In the genomic region with DNA sequence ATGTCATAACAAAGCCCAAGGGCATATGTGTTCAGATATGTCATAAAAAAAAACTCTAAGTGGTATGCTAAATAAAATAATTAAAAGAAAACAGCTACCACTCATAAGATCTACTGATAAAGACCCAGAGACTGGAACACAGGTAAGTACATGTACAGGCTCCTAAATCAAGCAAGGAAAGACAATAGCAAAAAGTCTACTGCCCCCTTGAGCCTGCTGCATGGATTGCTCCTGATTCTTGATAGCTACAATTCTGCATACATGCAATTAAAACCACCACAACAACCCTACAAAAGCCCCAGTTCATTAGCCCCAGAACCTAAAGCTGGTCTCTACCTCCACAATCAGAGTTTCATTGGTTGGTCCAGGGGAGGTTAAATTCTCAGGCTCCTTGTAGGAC, we compare ENCODE assay signal across 9 mouse cellular contexts.
DNase-seq lines count a peak whose midpoint lies in the region; ATAC-seq and TF ChIP-seq lines count a peak whose summit lies in the region.
"Had no signal": no experiment of that assay in that cellular context is flagged by ENCODE, and none has a peak within 500 bp of the region (broad histone marks: within the 10 kb centered on the region; RNA-seq: fewer than 3 reads in every experiment).

No protein-coding gene starts in this region.

- DNase-seq in gastrocnemius, adult 2 months: no peak
- DNase-seq in gastrocnemius, postnatal 14 days: no peak
- peak; percentile 6 for DNase-seq in retina, adult 2 months (ENCODE audit: low read depth, low spot score)
- DNase-seq in retina, postnatal 1 day: no peak
- DNase-seq in c-Kit-positive CD71-positive TER-119-positive erythroid progenitor cells, embryonic 14.5 days (ENCODE audit: low spot score): peak; percentile 1
- peak; percentile 45 for DNase-seq in lung, postnatal 14 days
- no peak for DNase-seq in midbrain, embryonic 14.5 days

- H3K9ac ChIP-seq in midbrain, embryonic 14.5 days (replicated peaks; ENCODE audit: low read length): no peak overlapping the region
- no peak overlapping the region for H3K9ac ChIP-seq in hindbrain, embryonic 16.5 days (ENCODE audit: low read depth, low read length)
- H3K9ac ChIP-seq: embryonic facial prominence, embryonic 15.5 days had no signal

- H3K27ac ChIP-seq in gastrocnemius, adult 2 months: no peak overlapping the region
- no peak overlapping the region for H3K27ac ChIP-seq in midbrain, embryonic 14.5 days (replicated peaks; ENCODE audit: low read depth, low read length)
- H3K27ac ChIP-seq in hindbrain, embryonic 16.5 days (ENCODE audit: low read depth, low read length): no peak overlapping the region
- H3K27ac ChIP-seq: embryonic facial prominence, embryonic 15.5 days had no signal

- H3K36me3 ChIP-seq in midbrain, embryonic 14.5 days (ENCODE audit: control insufficient read depth, insufficient read depth, low read length): no peaks in the 10 kb centered on the region
- no peaks in the 10 kb centered on the region for H3K36me3 ChIP-seq in hindbrain, embryonic 16.5 days (ENCODE audit: control insufficient read depth, insufficient read depth, low read length)
- H3K36me3 ChIP-seq: embryonic facial prominence, embryonic 15.5 days had no signal

- ATAC-seq in midbrain, embryonic 14.5 days (ENCODE audit: low FRiP score, low TSS enrichment): no peak
- no peak for ATAC-seq in hindbrain, embryonic 16.5 days

- intact Hi-C loops in gastrocnemius, adult 2 months (cut with DNase I): loop anchor here (1.0 kb wide), 1 partner anchor 124 kb away; no protein-coding TSS in a partner anchor
- intact Hi-C loops in gastrocnemius, postnatal 14 days (cut with DNase I; ENCODE audit: low total_unique reads): loop anchor here (2.0 kb wide), 1 partner anchor 121 kb away; no protein-coding TSS in a partner anchor

- peak; percentile 68 for TF ChIP-seq CTCF in gastrocnemius, adult 2 months (IDR thresholded peaks at IDR 0.05)

- H3K9me3 ChIP-seq in midbrain, embryonic 14.5 days (ENCODE audit: control insufficient read depth, low read length): no peaks in the 10 kb centered on the region
- no peaks in the 10 kb centered on the region for H3K9me3 ChIP-seq in hindbrain, embryonic 16.5 days (ENCODE audit: control insufficient read depth, low read length)
- H3K9me3 ChIP-seq: embryonic facial prominence, embryonic 15.5 days had no signal

- H3K4me3 ChIP-seq in gastrocnemius, adult 2 months: no peak overlapping the region
- H3K4me3 ChIP-seq in midbrain, embryonic 14.5 days (replicated peaks; ENCODE audit: low read depth, low read length): no peak overlapping the region
- H3K4me3 ChIP-seq in hindbrain, embryonic 16.5 days (ENCODE audit: low read length): no peak overlapping the region
- H3K4me3 ChIP-seq: embryonic facial prominence, embryonic 15.5 days had no signal

- H3K4me1 ChIP-seq in midbrain, embryonic 14.5 days (ENCODE audit: control insufficient read depth, insufficient read depth, low read length): no peaks in the 10 kb centered on the region
- no peaks in the 10 kb centered on the region for H3K4me1 ChIP-seq in hindbrain, embryonic 16.5 days (ENCODE audit: control insufficient read depth, insufficient read depth, low read depth, low read length)
- H3K4me1 ChIP-seq: embryonic facial prominence, embryonic 15.5 days had no signal

- no peaks in the 10 kb centered on the region for H3K27me3 ChIP-seq in midbrain, embryonic 14.5 days (ENCODE audit: control insufficient read depth, insufficient read depth, low read length)
- no peaks in the 10 kb centered on the region for H3K27me3 ChIP-seq in hindbrain, embryonic 16.5 days (replicated peaks; ENCODE audit: control insufficient read depth, insufficient read depth, low read length)

- H3K4me2 ChIP-seq in midbrain, embryonic 14.5 days (ENCODE audit: low read length): no peak overlapping the region
- no peak overlapping the region for H3K4me2 ChIP-seq in hindbrain, embryonic 16.5 days (ENCODE audit: low read length)
- H3K4me2 ChIP-seq: embryonic facial prominence, embryonic 15.5 days had no signal

Comparison
In these comparisons a context has a peak if more than half of its experiments do, and no peak if none do; other contexts are left out.
1. DNase-seq: peak in retina, adult 2 months (single experiment), c-Kit-positive CD71-positive TER-119-positive erythroid progenitor cells, embryonic 14.5 days (single experiment) and lung, postnatal 14 days (single experiment); none in gastrocnemius, adult 2 months (single experiment), gastrocnemius, postnatal 14 days (single experiment), retina, postnatal 1 day (single experiment) and midbrain, embryonic 14.5 days (single experiment).